Mouse (Mus musculus) liver, embryonic 12.5 days (tissue): ENCODE measurements at regions not wholly inside any gene's neighbourhood (a gene's known extent, or its start where the extent isn't known, plus 50 kb on each side); places are given as distances from the start of the nearest gene placed in this dataset.
"Not testable (repeated sequence)": the region's sequence is repeated elsewhere in the genome, so short reads cannot be mapped to it uniquely, and the experiment has no call there.

ENCODE experiments used
- ATAC-seq: fragments of 200-750 bp; cut with Nextera tagmentation; 2 replicates; pipeline ENCODE4 v1.8.0; 2017; ENCODE audit warnings: moderate number of reproducible peaks, mild to moderate bottlenecking, moderate library complexity
- H3K27ac ChIP-seq: fragments of 300-500 bp; sonication (generic); 2 replicates; pipeline ENCODE4 v1.5.1; 2016; ENCODE audit warnings: mild to moderate bottlenecking
- H3K27me3 ChIP-seq: fragments of 300-500 bp; sonication (generic); replicated peaks from 2 replicates; pipeline ENCODE4 v1.6.1; 2016; ENCODE audit warnings: mild to moderate bottlenecking, moderate library complexity
- H3K36me3 ChIP-seq: fragments of 300-500 bp; sonication (generic); 2 replicates; pipeline ENCODE4 v1.6.1; 2016; ENCODE audit warnings: mild to moderate bottlenecking, moderate library complexity
- H3K4me1 ChIP-seq: fragments of 300-500 bp; sonication (generic); 2 replicates; pipeline ENCODE4 v1.6.1; 2016
- H3K4me2 ChIP-seq: fragments of 300-500 bp; sonication (generic); 2 replicates; pipeline ENCODE4 v1.6.1; 2016; ENCODE audit warnings: mild to moderate bottlenecking, moderate library complexity
- H3K4me3 ChIP-seq: fragments of 300-500 bp; sonication (generic); 2 replicates; pipeline ENCODE4 v1.5.1; 2016; ENCODE audit warnings: mild to moderate bottlenecking, moderate library complexity
- H3K9ac ChIP-seq: fragments of 300-500 bp; sonication (generic); 2 replicates; pipeline ENCODE4 v1.6.1; 2016; ENCODE audit warnings: mild to moderate bottlenecking, moderate library complexity
- H3K9me3 ChIP-seq: fragments of 300-500 bp; sonication (generic); replicated peaks from 2 replicates; pipeline ENCODE4 v1.6.1; 2016; ENCODE audit warnings: mild to moderate bottlenecking, moderate library complexity
- WGBS: fragments of 180-500 bp; shearing (Covaris S2); methylation state at CpG from one replicate; pipeline ENCODE4 v1.1.7; 2016; ENCODE audit not compliant: insufficient replicate concordance; 5-methylcytosine and 5-hydroxymethylcytosine counted together

GRCm38 (mm10) chr12:51185751-51186150 is 162.1 kb upstream of the G2e3 start:
- no peaks in the 10 kb centered on the region for H3K27me3 ChIP-seq
- no peak overlapping the region for H3K9ac ChIP-seq
- no peak for ATAC-seq
- no peak overlapping the region for H3K27ac ChIP-seq
- 81% methylated on average over 8 of the region's 8 CpGs for WGBS
- no peaks in the 10 kb centered on the region for H3K4me1 ChIP-seq
- H3K4me3 ChIP-seq, result no peak overlapping the region
- no peak overlapping the region for H3K4me2 ChIP-seq
- H3K36me3 ChIP-seq, result no peaks in the 10 kb centered on the region
- no peaks in the 10 kb centered on the region for H3K9me3 ChIP-seq

DNA sequence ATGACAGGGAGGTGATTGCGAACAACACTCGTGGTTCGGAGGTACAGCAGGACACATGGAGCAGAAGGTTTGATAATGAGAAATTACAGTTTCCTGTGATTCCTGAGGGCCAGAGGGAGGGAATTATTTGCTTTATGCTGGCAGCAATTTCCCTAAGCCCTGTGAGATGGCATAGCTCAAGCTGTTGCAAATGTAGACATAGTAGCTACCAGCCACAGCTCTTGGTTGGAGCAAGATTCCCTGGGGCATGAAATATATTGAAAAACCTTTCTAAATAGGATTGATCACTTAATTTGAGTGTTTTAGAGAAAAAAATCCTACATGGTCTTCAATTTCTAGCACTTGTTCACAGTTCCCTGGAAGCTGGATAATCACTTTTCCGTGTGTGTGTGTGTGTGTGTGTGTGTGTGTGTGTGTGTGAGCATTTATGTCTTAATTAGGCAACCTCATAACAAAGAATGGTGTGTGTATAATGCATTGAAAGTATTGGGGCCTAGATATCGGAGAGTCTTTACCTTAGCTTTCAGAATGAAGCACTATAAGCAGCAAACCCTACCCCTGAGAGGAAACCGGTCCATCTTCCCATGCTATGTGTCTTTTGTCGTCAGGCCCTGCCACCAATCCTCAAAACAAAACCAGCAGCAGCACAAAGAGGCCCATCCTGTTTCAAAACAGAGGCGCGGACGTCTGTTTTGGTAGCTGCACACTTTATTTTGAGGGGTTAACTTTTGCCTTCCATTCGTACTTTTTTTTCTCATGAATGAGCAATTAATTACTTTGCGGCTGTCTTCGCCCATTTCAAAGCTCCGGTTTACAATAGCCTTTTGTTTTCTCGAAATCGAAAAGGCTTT is 172.7 kb upstream of the G2e3 start:
- no peak overlapping the region for H3K4me2 ChIP-seq
- H3K9me3 ChIP-seq, result no peaks in the 10 kb centered on the region
- no peaks in the 10 kb centered on the region for H3K4me1 ChIP-seq
- no peak overlapping the region for H3K27ac ChIP-seq
- H3K27me3 ChIP-seq, result no peaks in the 10 kb centered on the region
- 65% methylated on average over 16 of the region's 16 CpGs for WGBS
- no peak overlapping the region for H3K4me3 ChIP-seq
- no peak overlapping the region for H3K9ac ChIP-seq
- H3K36me3 ChIP-seq, result no peaks in the 10 kb centered on the region
- ATAC-seq, result no peak

- no peak overlapping the region for H3K4me2 ChIP-seq
- H3K36me3 ChIP-seq, result no peaks in the 10 kb centered on the region
- 76% methylated on average over 7 of the region's 7 CpGs for WGBS
- no peaks in the 10 kb centered on the region for H3K27me3 ChIP-seq
- no peak overlapping the region for H3K4me3 ChIP-seq
- H3K9me3 ChIP-seq, result no peaks in the 10 kb centered on the region
- no peak overlapping the region for H3K9ac ChIP-seq
- no peaks in the 10 kb centered on the region for H3K4me1 ChIP-seq
- no peak overlapping the region for H3K27ac ChIP-seq
- no peak for ATAC-seq
Observed at GRCm38 (mm10) chr12:51165186-51165585, 182.7 kb upstream of the G2e3 start.

- no peak for ATAC-seq
- Histone ChIP-seq H3K4me1 (no peaks in the 10 kb centered on the region), H3K4me2 (no peak overlapping the region), H3K9me3 (no peaks in the 10 kb centered on the region), H3K4me3 (no peak overlapping the region), H3K9ac (no peak overlapping the region), H3K27ac (no peak overlapping the region), H3K36me3 (no peaks in the 10 kb centered on the region), H3K27me3 (no peaks in the 10 kb centered on the region)
- WGBS, result 77% methylated on average over 1 of the region's 1 CpGs
Observed at GRCm38 (mm10) chr12:51160995-51161394, 186.9 kb upstream of the G2e3 start.

- Histone ChIP-seq H3K36me3 (no peaks in the 10 kb centered on the region), H3K9ac (no peak overlapping the region), H3K27ac (no peak overlapping the region), H3K9me3 (no peaks in the 10 kb centered on the region), H3K4me3 (no peak overlapping the region), H3K27me3 (no peaks in the 10 kb centered on the region), H3K4me2 (no peak overlapping the region), H3K4me1 (no peaks in the 10 kb centered on the region)
- WGBS, result 85% methylated on average over 1 of the region's 1 CpGs
- no peak for ATAC-seq
Observed at GRCm38 (mm10) chr12:51160122-51160521, 187.7 kb upstream of the G2e3 start.

DNA sequence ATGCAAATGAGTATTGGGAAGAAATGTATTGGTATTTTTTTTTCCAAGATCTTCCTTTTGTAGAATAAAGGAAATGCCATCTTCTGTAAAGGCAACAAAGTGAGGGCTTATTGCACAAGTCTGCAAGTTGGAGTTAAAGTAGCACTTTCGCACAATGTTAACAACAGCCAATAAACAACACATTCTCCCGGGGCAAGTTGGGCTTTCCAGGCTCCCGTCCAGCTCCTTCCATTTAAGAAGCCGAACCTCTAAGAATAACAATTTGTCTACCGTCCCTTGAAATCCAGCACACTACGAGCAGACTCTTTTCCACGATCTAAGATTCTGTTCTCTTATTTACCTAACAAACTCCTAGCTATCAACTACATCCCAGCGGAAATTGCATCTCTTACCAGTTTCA is 199.9 kb upstream of the G2e3 start:
- H3K9ac ChIP-seq, result no peak overlapping the region
- 76% methylated on average over 8 of the region's 8 CpGs for WGBS

GRCm38 (mm10) chr12:51143840-51144239 is 204.0 kb upstream of the G2e3 start:
- H3K4me1 ChIP-seq, result no peaks in the 10 kb centered on the region
- no peaks in the 10 kb centered on the region for H3K9me3 ChIP-seq
- no peaks in the 10 kb centered on the region for H3K27me3 ChIP-seq
- H3K9ac ChIP-seq, result no peak overlapping the region
- H3K36me3 ChIP-seq, result no peaks in the 10 kb centered on the region
- H3K27ac ChIP-seq, result no peak overlapping the region
- no peak overlapping the region for H3K4me3 ChIP-seq
- no peak overlapping the region for H3K4me2 ChIP-seq
- no peak for ATAC-seq

More for the DNA sequence above, 199.9 kb upstream of the G2e3 start:
- ATAC-seq, result no peak
- no peaks in the 10 kb centered on the region for H3K4me1 ChIP-seq
- H3K4me3 ChIP-seq, result no peak overlapping the region
- H3K27ac ChIP-seq, result no peak overlapping the region
- H3K9me3 ChIP-seq, result no peaks in the 10 kb centered on the region
- H3K27me3 ChIP-seq, result no peaks in the 10 kb centered on the region
- no peaks in the 10 kb centered on the region for H3K36me3 ChIP-seq
- H3K4me2 ChIP-seq, result no peak overlapping the region

GRCm38 (mm10) chr12:51143196-51143595 is 204.7 kb upstream of the G2e3 start:
- no peaks in the 10 kb centered on the region for H3K36me3 ChIP-seq
- H3K4me3 ChIP-seq, result no peak overlapping the region
- H3K9me3 ChIP-seq, result no peaks in the 10 kb centered on the region
- 45% methylated on average over 3 of the region's 3 CpGs for WGBS
- H3K4me1 ChIP-seq, result no peaks in the 10 kb centered on the region
- no peak for ATAC-seq
- no peak overlapping the region for H3K27ac ChIP-seq
- H3K4me2 ChIP-seq, result no peak overlapping the region
- H3K27me3 ChIP-seq, result no peaks in the 10 kb centered on the region
- H3K9ac ChIP-seq, result no peak overlapping the region

- WGBS, result 66% methylated on average over 5 of the region's 5 CpGs
- ATAC-seq, result not testable (repeated sequence)
Observed at GRCm38 (mm10) chr12:51133676-51134075, 214.2 kb upstream of the G2e3 start.

GRCm38 (mm10) chr12:51128274-51128673 is 219.6 kb upstream of the G2e3 start:
- H3K4me3 ChIP-seq, result no peak overlapping the region
- H3K27me3 ChIP-seq, result no peaks in the 10 kb centered on the region
- no peak overlapping the region for H3K4me2 ChIP-seq
- no peaks in the 10 kb centered on the region for H3K4me1 ChIP-seq
- ATAC-seq, result no peak
- no peak overlapping the region for H3K27ac ChIP-seq
- H3K9ac ChIP-seq, result no peak overlapping the region
- no peaks in the 10 kb centered on the region for H3K36me3 ChIP-seq
- no peaks in the 10 kb centered on the region for H3K9me3 ChIP-seq

More at GRCm38 (mm10) chr12:51133676-51134075, 214.2 kb upstream of the G2e3 start:
- H3K9ac ChIP-seq, H3K4me3 ChIP-seq, H3K4me2 ChIP-seq, H3K9me3 ChIP-seq, H3K36me3 ChIP-seq, H3K4me1 ChIP-seq, H3K27ac ChIP-seq, H3K27me3 ChIP-seq: not testable (repeated sequence)

GRCm38 (mm10) chr12:51118781-51119180 is 229.1 kb upstream of the G2e3 start:
- WGBS, result 81% methylated on average over 10 of the region's 10 CpGs
- no peaks in the 10 kb centered on the region for H3K36me3 ChIP-seq
- no peaks in the 10 kb centered on the region for H3K27me3 ChIP-seq
- H3K9me3 ChIP-seq, result peaks cover 3% of the 10 kb centered on the region; the same call in 1 of the 2 replicates
- no peak overlapping the region for H3K27ac ChIP-seq
- no peak overlapping the region for H3K9ac ChIP-seq
- ATAC-seq, result no peak
- no peak overlapping the region for H3K4me2 ChIP-seq
- H3K4me1 ChIP-seq, result no peaks in the 10 kb centered on the region
- H3K4me3 ChIP-seq, result no peak overlapping the region

DNA sequence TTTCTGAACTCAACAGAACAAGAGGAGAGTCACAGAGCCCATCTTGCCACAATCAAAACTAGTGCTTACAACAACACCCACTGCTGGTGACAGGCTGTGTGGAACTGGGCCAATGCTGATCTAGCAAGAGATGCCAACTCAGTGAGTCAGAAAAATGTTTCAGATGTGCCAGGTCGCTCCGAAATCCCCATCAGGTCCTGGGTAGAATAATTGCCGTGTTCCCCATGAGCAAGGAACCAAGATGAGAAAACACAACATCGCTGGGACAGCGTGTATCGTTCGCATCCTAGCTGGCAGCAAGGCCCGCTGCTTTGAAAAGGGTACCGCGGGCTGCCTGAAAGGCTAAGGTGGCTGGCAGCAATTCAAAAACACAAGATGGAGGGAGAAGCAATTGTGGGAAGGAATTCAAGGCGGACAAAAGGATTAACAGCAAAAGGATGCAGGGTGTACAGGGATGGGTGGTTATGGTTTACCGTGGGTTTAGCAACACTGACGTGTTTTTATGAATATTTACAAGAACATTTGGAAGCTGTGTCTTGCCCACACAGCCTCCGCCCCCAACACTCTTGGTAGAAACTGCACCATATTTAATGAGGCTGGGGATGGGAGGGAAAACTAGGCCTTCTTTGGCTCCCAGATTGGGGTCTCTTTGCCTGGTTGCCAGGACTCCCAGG is 229.7 kb upstream of the G2e3 start:
- no peak for ATAC-seq
- Histone ChIP-seq H3K36me3 (no peaks in the 10 kb centered on the region), H3K4me3 (no peak overlapping the region), H3K27ac (no peak overlapping the region), H3K4me1 (no peaks in the 10 kb centered on the region), H3K27me3 (no peaks in the 10 kb centered on the region), H3K4me2 (no peak overlapping the region), H3K9me3 (peaks cover 3% of the 10 kb centered on the region; the same call in 1 of the 2 replicates), H3K9ac (no peak overlapping the region)
- WGBS, result 72% methylated on average over 14 of the region's 14 CpGs
